Mouse (Mus musculus): ENCODE results near the gene Ceacam11. TPM values are rescaled to one million over a fixed set of nuclear protein-coding genes. Genes with fewer than 3 reads are reported as not detected.

The Ceacam11 gene
- not detected for polyA plus RNA-seq (2014; fragmentation: Illumina TruSeq; extraction: RNeasy Lipid Tissue Mini Kit (QIAGEN cat#74804); ENCODE audit: low read depth, low replicate concordance)

GRCm38 (mm10) chr7:17971824-17972223, at the start of gene Ceacam11:
Ceacam11 (plus strand) TSS chr7:17972124.

GRCm38 (mm10) chr7:18009589-18009988, 37.7 kb downstream of the Ceacam11 start, which contains the start of gene Ceacam13:
Ceacam13 (plus strand) TSS chr7:18009889.

Other genes starting within 250 kb of the Ceacam11 start
- gene Ceacam14, start 159.5 kb upstream of the Ceacam11 start, polyA plus RNA-seq (2014; fragmentation: Illumina TruSeq; extraction: RNeasy Lipid Tissue Mini Kit (QIAGEN cat#74804); ENCODE audit: low read depth, low replicate concordance), result not detected
- gene Gm5155, start 100.4 kb upstream of the Ceacam11 start, polyA plus RNA-seq (2014; fragmentation: Illumina TruSeq; extraction: RNeasy Lipid Tissue Mini Kit (QIAGEN cat#74804); ENCODE audit: low read depth, low replicate concordance), result not detected
- gene Ceacam13, start 37.8 kb downstream of the Ceacam11 start, polyA plus RNA-seq (2014; fragmentation: Illumina TruSeq; extraction: RNeasy Lipid Tissue Mini Kit (QIAGEN cat#74804); ENCODE audit: low read depth, low replicate concordance), result not detected
- not detected for gene Ceacam12, start 93.8 kb downstream of the Ceacam11 start, polyA plus RNA-seq (2014; fragmentation: Illumina TruSeq; extraction: RNeasy Lipid Tissue Mini Kit (QIAGEN cat#74804); ENCODE audit: low read depth, low replicate concordance)
- gene Igfl3, start 204.4 kb downstream of the Ceacam11 start, polyA plus RNA-seq (2014; fragmentation: Illumina TruSeq; extraction: RNeasy Lipid Tissue Mini Kit (QIAGEN cat#74804); ENCODE audit: low read depth, low replicate concordance), result not detected